Mouse (Mus musculus) adrenal gland, postnatal 25 days (tissue): ENCODE data around the gene Jazf1. TPM values are rescaled to one million over a fixed set of nuclear protein-coding genes. Genes with fewer than 3 reads are reported as not detected.

Experiments used
- DNase-seq: peaks from one replicate; pipeline ENCODE4 v3.0.0; 2021; ENCODE audit warnings: mixed read lengths
- total RNA-seq: library from RNA; stranded (reverse); gene quantifications from 2 replicates; pipeline ENCODE4 v1.2.3, GENCODE M21; 2021

Gene Jazf1
- total RNA-seq, 1 experiment from 2014 or later, result 4.0 TPM

GRCm38 (mm10) chr6:52955304-52955703, 113.1 kb downstream of the Jazf1 start:
- no peak for DNase-seq

DNA sequence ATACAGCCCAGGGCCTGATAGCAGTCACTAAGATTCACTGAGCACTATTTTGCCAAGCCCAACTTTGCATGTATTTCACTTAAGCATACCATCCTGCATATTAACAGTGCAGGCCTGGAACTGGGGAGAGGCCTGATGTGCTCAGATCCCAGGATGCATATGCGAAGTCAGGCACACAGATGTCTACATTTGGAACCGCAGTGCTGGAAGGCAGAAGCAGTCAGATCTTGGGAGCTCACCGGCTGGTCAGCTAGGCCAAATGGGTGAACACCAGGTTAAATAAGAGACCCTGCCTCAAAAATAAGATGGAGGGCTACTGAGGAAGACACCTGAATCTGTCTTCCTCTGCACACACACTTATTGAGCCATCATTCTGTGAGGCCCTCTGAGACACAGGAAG, 113.6 kb downstream of the Jazf1 start:
- no peak for DNase-seq

DNA sequence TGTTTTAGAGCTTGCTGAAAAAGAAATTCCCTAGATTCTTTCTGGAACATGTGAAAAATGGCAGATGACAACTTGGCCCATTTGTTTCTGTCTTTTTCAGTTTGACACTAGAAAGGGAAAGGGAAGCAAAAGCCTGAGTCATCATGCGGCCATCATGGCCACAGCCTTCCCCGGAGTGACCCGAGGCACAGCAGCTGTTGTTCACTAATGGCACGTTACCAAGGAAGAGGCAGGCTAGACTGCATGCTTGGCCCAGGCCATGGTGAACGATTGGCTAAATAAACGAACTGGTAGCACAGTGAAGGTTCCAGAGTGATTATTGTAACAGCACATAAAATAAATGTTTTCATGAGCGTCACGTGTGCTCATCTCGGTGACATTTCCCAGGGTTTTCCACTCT, 114.0 kb downstream of the Jazf1 start:
- peak; percentile 33 for DNase-seq

GRCm38 (mm10) chr6:52952526-52952900, 115.9 kb downstream of the Jazf1 start:
- DNase-seq, result no peak

DNA sequence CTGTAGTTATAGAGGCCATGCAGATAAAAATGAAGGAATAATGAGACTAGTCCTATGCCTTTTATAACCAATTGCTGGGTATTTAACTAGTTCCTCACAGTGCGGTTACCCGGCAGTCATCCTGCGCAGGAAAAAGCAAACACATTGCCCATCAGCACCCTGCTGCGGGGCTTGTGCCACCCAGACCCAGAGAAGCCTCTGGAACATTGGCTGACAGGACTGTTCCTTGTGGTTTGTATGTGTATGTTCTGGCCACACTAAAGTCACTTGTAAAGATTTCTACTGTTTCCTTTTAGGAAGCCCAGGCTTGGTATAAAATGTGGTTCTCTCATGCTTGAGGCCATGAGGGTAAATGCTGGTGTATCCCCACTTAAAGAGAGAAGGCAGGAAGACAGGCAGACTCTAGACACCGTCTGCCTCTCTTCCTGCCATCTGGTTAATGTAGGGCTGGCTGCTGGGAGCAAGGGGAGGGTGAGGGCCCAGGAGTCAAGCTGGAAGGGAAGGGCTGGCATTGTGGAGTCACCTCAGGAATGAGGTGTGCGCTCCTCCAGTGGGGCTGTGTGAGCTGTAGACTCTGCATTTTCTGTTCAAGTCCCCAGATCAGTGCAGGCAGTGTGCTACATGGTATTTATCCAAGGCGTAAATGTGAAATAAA, 116.4 kb downstream of the Jazf1 start:
- no peak for DNase-seq

GRCm38 (mm10) chr6:52950371-52950770, 118.1 kb downstream of the Jazf1 start:
- no peak for DNase-seq

DNA sequence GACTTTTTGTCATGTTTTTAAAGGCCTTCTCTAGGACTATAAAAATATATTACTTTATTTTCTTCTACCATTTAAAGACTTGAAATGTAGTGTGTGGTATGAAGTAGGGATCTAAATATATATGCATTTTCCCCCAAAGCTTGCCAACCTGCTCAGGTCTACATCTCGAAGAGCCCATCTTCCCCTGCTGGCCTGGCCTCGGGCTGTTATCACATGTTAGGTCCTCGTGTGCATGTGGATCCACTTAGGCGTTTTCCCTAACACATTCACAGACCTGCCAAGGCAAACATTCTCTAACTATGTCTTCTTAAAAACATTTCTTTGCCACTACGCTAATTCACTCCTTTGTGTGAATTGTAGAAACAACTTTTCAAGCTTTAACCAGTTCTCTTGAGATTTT, 125.9 kb downstream of the Jazf1 start:
- DNase-seq, result no peak

- DNase-seq, result no peak
Observed at GRCm38 (mm10) chr6:52942101-52942500, 126.3 kb downstream of the Jazf1 start.

- DNase-seq, result no peak
Observed at GRCm38 (mm10) chr6:52937916-52938315, 130.5 kb downstream of the Jazf1 start.

- peak; percentile 59 for DNase-seq
Observed at GRCm38 (mm10) chr6:52936995-52937394, 131.4 kb downstream of the Jazf1 start.

DNA sequence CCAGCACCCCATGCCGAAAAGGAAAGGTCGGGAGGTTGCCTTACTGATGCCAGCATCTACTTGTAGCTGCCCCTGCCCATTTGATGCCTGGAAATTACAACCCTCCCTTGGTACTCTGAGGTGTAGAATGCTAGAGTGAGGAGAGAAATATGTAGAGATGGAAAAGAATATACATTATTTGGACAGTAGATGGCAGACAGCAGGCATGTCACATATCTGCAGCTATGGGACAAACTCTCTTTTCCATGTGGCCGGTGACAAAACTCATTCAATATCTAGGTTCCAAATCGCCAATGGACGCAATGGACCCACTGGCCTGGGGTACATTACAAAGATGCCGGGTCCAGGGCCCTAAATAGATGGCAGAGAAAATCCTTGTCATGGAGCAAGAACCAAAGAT, 134.4 kb downstream of the Jazf1 start:
- DNase-seq, result no peak

DNA sequence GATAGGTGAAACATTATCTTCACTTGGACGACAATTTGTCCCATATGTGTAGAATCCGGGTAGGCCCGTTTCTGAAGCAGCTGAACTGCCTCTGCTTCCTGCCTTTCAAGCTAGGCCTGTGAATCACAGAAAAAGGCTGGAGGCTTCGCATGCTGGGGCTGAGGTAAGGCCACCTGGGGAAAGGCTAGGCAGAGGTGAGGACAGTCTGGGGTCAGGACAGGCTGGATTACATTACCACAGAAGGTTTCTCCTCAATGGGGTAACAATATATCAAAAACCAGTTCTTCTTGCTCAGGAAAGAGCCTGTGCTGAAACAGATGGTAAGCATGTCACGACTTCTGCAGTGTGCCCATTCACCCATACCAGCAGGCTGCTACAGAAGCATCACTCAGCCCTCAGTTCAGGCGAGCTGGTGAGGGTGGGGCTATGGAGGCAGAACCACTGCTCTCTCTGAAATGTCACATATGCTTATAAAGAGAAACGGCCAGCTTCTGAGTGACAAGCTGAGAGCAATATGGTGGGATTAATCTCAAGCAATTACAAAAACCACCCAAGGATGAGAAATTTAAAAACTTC, 135.7 kb downstream of the Jazf1 start:
- DNase-seq, result no peak

DNA sequence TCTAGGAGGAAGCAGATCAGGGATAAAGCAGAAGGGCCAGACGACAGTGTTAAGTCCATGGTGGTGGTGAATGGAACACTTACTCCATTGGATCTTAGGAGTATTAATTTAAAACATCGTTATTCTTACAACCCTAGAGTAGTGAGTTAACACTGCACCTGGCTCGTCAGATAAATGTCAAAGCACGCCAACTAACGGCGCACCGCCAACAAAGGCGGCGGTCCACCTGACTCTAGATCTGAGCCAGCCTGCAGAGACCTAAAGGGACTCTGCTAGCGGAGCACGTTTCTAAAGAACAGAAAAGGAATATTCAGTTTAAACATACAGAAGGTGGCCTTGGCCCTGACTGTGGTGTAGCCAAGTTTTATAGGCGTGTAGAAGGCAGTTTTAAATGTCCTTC, 139.1 kb downstream of the Jazf1 start:
- no peak for DNase-seq

GRCm38 (mm10) chr6:52926947-52927346, 141.5 kb downstream of the Jazf1 start:
- no peak for DNase-seq

DNA sequence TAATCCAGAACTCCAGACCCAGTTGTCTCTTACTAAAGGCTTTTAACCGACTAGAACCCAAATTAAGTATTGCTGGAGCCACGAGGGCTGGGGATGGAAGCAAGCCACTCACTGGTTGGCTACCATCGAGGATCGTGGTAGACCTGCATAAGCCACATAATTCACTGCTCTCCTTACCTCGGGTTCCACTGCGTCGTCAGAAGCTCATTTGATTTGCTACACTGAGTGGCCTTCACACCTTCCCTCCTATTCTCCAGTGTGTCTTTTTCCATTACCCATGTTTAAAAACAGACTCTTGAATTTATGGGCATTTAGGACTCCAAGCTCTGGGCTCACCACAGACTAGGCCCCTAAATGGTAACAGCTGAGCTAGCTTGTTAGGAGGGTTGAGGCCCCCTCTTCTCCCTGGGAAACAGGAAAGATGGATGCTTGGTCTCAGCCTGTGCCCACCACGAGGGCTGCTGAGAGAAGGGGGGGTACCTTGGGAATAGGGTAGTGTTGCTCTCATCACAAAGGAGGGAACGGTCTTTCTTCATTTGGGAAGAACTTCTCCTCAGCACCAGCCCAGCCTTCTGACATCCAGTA, 142.9 kb downstream of the Jazf1 start:
- DNase-seq, result no peak

- DNase-seq, result no peak
Observed at GRCm38 (mm10) chr6:52921248-52921647, 147.2 kb downstream of the Jazf1 start.

DNA sequence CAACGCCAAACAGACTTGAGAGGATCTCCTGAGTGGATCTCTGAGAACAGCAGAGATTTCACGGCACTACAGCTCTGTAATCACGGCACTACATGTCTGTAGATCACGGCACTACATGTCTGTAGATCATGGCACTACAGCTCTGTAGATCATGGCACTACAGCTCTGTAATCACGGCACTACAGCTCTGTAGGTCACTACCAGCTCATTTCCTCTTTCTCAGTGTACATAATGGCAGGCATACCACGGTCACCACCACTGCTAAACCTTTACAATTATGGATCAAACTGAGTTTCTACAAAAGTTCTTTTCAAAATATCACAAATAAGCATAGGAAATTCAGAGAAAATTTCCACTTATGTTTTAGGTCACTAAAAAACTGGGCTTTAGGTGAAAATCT, 147.7 kb downstream of the Jazf1 start:
- DNase-seq, result no peak

- no peak for DNase-seq
Observed at GRCm38 (mm10) chr6:52919442-52919841, 149.0 kb downstream of the Jazf1 start.

- DNase-seq, result peak; percentile 74
Observed at GRCm38 (mm10) chr6:52918980-52919379, 149.5 kb downstream of the Jazf1 start.

DNA sequence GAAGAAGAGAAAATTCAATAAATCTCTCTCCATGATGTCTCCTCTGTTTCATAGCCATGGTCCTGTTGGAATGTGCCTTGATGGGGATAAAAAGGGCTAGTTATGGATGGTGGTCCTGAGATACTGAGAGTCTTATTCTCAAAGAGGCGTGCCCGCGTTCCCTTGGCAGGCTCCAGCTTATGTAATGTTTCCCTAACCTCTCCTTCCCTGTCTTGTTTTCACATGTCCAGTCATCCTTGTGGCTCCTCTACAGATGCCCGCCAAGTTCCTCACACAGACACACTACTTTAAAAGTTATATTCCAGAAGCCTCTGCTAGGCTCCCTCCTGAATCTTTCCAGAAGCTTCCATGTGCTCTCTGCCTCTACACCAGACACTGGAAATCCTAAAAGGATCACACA, 151.0 kb downstream of the Jazf1 start:
- DNase-seq, result no peak

GRCm38 (mm10) chr6:52916836-52917376, 151.5 kb downstream of the Jazf1 start:
- no peak for DNase-seq

GRCm38 (mm10) chr6:52914921-52915320, 153.5 kb downstream of the Jazf1 start:
- no peak for DNase-seq

- no peak for DNase-seq
Observed at GRCm38 (mm10) chr6:52912143-52912918, 156.1 kb downstream of the Jazf1 start.
